Mouse (Mus musculus) right cerebral cortex, postnatal 36 days (tissue): Measurements from ENCODE around the gene Wfdc2.
"Not testable (repeated sequence)": the region's sequence is repeated elsewhere in the genome, so short reads cannot be mapped to it uniquely, and the experiment has no call there.

Experiments used
- DNase-seq, 2 experiments: peaks; one replicate each; pipeline ENCODE4 v3.0.0; 2022; ENCODE audit warnings: low spot score in 2 of 2, mixed read lengths in 1 of 2

Gene Wfdc2

DNA sequence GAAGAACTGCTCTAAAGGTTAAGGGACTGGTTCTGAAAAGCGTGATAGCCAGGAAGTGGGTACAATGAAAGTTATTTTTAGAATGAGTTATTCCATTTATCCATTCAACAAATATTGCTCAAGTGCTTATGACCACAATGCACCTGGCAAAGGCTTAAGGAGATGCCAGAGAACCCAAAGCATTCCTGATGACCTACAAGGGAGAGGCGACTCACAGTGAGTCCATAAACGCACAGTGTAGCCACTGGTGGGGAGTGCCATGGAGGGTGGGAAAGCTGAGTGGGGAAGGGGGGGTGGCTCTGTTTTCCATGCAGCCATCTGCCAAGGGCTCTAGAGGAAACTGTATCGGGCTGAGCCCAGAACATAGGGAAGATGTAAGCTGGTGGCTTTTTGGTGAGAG, 12.9 kb upstream of the Wfdc2 start:
- no peak for DNase-seq

DNA sequence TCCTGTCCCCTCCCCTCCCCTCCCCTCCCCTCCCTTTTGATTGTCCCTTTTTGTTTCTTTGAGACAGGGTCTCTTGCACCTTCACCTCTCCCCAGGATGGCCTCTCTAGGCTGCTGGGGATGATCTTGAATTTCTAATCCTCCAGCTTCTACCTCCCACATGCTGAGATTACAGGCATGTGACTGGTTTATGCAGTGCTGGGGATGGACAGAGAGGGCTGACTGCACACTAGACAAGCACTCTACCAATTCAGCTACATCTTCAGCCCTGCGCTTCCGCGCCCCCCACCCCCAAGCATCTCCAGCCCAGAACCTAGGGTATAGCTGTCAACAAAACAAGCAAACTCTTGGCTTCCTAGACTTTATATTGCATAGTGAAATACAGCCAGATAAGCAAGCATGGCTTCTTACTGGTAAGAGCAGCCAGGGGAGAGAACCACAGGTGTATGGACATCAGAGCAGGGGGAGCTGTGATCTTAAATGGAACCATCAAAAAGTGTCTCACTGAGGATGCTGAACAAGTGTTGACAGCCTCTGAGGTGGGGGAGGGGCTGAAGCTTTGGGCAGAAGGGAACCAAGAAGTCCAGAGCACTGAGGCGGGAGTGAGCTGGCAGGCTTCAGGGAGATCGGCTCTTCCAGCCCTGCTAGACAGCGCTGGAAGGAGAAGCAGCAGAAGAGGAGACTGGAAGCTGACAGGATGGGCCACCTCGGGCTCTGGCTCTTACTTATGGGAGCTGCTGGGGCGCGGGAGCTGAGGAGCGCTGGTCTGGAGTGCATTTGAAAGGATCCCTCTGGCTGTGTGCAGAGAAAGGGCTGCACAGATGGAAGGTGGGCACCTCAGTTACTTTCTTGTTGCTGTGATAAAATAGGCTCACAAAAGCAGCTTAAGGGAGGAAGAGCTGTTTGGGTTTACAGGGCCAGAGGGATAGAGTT, 12.0 kb upstream of the Wfdc2 start:
- peak; percentile 39 to 50 for DNase-seq

DNA sequence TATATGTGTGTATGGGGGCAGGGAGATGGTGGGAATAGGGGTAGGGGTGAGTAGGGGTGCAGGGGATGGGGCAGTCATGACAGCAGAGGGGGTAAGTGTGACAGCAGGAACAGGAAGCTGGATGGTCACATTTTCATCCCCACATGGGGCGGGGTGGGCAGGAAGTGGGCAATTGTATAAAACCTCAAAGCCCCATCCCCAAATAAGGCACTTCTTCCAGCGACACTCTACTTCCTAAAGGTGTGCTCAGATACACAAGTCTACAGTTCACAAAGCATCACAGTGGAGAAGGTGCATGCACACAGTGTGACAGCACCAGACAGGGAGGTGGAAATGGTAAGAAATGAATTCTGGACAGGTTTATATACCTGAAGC, 11.3 kb upstream of the Wfdc2 start:
- DNase-seq = no peak

DNA sequence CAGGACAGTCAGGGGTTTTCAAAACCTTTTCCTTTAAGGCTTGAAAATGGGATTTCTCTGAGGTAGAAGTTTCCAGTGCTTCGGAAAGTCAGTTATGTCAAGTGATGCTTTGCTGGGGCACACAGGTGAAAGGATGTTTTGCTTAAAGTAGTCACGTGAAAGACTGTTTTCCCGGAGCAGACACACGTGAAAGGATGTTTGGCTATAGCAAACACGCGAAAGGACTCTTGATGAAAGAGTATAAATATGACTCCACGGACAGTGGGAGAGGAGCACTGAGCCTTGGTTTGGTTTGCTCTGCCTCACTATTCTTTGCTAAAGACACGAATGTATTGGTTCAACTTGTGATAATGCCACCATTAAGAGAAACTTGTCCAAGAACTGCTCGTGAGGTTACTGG, 10.7 kb upstream of the Wfdc2 start:
- DNase-seq = no peak

DNA sequence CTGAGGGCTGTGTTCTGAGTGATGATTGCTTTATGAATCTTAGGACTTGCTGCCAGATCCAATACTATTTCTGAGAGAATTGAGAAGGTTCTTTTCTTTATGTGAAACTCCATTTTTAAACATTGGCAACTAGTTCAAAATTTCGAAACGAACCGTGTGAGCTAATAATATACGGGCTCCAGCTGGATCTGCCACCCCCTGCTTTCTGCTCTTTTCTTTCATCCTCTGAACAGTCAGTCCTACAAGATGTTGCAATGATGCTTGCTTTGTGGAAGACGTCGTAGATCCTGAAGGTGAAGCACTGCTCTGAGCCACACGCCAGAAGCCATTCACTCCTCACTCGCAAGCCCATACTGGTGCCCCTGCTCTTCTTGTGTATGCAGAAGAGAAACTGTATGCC, 3.8 kb upstream of the Wfdc2 start:
- DNase-seq = peak; percentile 52 to 70

DNA sequence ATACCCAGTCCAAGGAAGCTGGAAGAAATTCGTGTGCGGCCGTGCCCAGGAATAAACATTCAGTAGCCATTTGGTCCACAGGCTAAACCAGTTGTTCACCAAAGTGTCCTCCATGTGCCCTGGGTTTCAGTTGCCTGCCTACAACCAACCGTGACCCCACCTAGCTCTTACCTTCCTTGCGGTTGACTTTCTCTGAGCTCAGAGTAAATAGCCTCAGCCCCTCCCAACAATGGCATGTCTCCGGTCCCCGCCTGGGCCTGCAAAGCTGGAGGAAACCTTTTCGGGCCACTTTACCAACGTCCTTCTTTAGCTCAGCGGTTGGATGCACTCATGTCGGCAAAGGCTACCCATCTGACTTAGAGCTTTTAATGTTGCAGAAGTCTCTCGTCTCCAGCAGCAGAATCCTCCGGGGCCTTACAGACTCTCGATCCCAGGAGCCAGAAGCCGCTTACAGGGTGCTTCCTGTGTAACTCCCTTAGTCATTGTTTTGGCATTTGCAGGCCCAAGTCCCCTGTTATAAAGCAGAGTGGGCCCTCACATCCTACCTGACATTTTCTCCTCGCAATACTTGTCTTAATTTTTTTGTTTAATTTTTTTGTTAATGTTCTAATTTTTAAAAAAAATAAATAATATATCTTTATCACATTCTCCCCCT, 3.1 kb upstream of the Wfdc2 start:
- DNase-seq = no peak

DNA sequence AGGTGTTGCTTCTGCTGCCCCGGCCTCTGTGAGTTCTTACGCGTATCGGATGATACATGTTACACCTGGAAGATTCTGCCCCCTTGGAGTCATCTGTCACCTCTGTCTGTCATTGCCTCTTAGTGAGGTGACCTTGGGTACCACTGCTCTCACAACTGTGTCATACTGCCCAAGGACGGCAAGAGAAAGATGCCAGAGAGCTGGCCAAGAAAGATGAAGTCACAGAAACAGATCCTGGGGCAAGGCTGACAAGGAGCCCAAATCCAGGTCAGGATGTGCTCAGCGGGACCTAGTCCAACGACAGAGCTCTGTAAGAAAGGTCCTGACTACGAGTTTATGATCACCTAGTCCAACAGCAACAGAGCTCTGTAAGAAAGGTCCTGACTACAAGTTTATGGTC, 2.1 kb upstream of the Wfdc2 start:
- DNase-seq = no peak

DNA sequence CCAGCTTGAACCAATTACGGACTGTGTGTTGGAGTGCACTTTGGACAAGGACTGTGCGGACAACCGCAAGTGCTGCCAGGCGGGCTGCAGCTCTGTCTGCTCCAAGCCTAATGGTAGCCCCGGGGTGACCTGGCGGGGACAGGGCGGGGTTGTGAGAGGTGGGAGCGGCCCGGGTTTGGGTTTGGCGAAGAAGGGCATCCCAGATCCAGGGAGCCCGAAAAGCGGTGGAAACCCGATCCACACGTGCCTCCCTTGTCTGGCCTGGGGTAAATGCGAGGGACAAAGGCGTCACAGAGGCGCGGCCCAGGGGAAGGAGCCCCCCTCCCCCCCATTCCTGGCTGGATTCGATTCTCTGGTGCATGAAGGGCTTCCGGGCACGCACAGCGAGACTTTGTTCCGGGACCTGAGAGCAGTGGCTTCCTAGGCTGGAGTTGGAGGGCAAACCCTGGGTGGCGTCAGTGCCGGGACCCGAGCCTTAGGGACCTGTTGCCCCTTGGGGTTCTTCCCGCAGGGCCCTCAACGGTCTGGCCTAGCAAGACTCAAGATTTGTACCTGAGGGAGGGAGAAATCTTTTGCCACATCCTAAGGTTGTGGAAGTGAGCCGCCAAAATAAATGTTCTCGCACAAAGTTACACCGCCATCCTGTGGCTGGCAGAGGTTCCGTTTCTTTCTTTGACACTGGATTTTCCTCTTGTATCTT, 1.3 kb downstream of the Wfdc2 start:
- DNase-seq = peak in 1 of 2 experiments; percentile 25

DNA sequence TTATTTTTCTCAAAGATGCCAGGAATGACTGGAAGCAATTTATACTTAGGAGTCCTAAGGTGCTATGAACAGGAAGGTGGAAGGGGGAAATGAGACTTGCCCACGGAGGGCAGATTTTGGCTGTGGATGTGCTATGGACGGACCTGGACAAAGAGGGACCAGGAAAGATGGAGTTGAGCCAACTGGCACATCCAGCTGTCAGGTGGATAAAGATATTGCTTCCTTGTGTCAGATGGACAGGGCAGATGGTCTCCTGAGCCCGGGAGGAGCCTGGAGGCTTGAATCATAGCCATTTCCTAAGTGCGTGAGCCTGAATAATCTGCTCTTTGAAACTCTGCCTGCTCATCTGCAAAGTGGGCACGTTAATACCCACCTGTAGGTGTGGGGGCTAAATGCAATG, 2.1 kb downstream of the Wfdc2 start:
- DNase-seq = no peak

DNA sequence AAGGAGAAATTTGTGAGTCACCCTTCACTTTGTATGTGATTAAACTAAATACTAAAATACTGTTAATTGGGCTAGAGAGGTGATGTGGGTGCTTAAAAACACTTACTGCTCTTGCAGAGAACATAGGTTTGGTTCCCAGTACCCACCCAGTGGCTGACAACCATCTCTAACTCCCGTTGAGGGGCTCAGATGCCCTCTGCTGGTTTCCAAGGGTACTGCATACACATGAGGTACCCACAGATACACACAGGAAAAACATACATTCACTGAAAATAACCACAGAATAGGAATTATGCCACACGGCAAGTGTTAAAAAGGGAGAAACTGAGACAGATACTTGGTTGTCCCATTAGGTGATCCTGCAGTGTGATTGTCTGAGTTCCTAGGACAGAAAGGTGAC, 4.8 kb downstream of the Wfdc2 start:
- DNase-seq = no peak

DNA sequence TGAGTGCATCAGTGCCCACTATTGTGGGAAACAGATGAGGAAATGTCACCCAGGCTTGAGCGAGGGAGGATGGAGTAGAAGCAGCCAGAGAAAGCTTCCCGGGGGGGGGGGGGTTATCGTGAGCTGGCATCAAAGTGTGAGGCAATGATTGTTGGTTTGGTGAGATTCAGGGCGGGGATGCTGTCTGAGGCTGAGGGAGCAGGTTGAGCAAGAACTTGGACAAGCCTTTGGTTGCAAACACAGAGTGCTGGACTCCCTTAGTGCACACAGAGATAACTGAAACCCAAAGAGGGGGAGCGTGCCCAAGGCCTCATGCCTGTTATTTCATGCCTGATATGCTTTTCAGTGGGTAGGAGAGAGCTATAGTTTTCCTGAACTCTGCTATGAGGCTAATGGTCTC, 5.2 kb downstream of the Wfdc2 start:
- DNase-seq = no peak

DNA sequence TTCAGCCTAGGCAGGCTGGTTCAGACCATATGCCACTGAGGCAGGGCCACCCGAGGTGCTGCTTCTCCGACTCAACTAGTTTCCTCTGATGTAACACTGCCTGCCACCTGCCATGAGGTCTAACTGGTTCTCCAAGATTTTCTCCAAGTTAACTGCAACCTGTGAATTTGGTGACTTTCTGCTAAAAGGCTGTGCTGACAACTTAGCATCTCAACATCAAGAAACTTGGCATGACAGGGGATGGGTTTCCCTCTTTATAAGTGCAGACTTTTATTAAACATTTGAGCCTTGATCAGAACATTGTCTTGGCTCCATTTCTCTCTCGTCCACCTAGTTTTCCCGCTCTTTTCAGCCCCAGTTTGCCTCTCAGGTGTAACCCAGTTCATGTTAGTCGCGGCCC, 11.1 kb downstream of the Wfdc2 start, which contains the start of gene Spint3:
TSS of gene Spint3 (minus strand) at position 101 of the 400 bp plus-strand sequence.
- not testable (repeated sequence) for DNase-seq

DNA sequence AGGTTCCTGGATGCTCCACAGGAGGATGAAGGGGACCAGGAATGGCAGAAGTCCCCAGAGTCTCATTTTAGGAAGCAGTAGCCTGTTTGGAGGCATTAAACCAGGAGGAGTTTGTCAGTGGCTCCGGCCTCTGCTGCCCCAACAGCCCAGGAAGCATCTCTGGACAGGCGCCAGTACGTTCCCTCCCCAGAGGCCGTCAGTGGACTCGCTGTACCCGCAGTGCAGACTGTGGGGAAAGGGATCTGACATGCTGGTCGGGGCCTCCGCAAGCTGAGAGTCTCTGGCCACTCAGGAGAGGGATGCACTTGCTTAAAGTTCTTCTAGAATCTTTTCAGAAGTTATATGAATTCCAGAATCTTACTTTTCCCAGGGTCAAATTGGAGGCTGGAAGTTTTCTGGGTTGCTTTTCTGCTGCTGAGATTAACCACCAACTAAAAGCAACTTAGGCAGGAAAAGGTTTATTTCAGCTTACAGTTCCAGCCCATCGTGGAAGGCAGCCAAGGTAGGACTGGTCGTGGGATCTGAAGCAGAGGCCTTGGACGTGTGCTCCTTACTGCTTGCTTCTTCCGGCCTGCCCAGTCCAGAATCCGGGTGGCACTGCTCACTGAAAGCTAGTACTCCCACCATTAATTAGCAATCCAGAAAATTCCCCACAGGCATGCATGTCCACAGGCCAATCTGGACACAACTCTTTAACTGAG, 23.0 kb downstream of the Wfdc2 start, which contains the start of gene Wfdc6a:
TSS of gene Wfdc6a (minus strand) at position 423 of the 701 bp plus-strand sequence.
- not testable (repeated sequence) for DNase-seq

DNA sequence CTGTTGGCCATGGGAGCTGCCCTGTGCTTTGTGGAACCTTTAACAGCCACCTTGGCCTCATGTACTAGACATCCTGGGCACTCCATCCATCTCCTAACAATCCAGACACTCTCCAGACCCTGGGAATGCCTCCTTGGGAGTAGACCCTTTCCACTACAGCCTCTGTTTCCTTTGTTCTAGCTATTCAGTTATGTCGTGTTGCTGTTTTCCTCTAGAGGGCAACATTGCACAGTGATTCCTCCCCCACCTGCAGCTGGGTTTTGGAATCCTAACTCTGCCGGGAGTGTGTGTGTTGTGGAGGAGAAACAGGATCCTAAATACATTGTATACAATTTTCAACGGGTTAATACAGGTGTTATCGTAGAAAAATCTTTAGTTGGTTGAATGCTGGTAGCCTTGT, 29.8 kb downstream of the Wfdc2 start:
- DNase-seq = no peak

DNA sequence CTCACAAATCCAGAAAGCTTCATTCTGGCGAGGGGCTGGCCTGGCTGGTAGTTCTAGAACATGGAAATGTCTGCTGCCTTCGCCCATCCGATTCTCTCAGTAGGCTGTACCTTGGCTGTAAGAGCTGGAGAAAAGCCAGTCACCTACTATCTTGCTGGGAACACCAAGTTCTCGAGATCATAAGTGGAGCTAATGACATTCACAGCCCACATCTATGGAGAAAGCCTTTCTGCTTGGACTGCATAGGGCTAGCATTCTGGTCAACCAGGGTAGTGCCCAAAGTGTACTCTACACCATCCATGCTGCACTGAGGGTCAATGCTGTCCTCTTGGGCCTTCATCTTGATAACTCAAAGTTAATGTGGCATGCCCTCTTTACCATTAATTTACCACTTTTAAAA, 31.3 kb downstream of the Wfdc2 start, which contains the start of gene Eppin:
TSS of gene Eppin (minus strand) at position 101 of the 400 bp plus-strand sequence.
- DNase-seq = no peak

DNA sequence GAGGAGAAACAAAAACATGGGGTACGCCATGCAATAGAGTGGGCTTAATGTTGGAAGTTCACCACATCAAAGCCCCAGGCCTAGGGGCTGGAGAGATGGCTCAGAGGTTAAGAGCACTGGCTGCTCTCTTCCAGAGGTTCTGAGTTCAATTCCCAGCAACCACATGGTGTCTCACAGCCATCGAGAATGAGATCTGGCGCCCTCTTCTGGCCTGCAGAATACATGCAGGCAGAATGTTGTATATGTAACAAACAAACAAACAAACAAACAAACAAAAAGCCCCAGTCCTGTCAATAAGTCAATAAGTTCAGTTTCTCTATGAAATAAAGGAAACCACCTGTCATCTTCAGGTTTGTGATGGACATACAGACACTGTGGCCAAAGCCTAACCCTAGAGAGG, 38.0 kb downstream of the Wfdc2 start:
- DNase-seq = no peak

DNA sequence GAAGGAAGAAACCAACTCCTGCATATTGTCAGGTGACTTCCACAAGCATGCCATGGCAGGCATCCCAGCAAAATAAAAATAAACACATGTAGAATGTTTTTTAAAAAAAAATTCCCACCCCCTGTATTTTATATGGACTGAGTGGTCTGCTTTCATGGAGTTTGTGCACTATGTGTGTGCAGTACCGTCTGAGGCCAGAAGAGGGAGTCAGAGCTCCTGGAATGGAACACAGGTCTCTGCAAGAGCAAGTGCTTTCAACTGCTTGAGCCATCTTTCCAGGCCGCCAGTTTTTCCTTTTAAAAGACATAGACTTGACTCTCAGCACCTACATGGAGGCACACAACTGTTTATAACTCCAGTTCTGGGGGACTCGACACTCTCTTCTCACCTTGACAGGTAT, 41.3 kb downstream of the Wfdc2 start:
- DNase-seq = no peak

DNA sequence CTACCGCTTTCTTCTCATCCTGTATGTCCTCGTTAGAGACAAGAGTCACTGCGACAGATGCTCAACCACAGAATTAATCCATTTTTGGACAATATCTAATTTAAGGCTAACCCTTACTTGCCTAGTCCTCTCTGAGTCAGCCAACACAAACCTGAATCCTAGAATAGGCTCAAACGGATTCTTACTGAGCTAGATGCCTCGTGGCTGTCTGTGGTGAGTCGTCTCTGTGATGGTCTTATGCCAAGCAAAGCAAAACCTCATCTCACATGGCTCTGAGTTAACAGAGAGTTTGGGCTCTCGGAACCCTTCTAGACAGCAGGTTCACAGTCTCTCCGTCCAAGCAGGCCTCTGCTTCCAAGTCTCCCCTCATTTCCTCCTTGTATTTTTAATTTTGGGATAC, 42.2 kb downstream of the Wfdc2 start:
- DNase-seq = no peak

DNA sequence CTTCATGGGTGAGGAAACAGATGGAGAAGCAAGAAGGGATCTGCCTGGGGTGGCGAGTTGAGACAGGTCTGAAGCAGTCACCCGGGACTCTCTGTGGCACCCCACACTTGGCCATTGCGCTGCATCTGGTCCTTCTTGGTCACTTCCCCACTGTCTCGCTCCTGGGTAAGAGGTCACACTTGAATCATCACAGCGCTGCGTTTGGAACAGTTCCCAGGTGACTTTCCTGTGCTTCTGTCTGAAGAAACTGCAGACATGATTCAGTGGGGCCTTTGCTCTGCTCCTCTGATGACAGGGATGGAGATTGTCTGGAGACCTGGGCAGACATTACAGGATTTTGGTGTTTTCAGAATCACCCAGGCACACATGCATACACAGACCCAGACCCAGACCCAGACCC, 46.6 kb downstream of the Wfdc2 start:
- DNase-seq = no peak

DNA sequence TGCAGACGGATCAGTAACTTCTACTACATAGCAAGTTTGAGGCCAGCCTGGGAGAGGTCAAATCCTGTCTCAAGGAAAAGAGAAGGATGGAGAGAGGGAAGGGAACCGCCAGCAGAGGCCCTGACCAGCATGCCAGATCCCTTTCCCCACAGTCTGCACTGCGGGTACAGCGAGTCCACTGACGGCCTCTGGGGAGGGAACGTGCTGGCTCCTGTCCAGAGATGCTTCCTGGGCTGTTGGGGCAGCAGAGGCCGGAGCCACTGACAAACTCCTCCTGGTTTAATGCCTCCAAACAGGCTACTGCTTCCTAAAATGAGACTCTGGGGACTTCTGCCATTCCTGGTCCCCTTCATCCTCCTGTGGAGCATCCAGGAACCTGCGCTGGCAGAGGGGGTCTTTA, 51.3 kb downstream of the Wfdc2 start, which contains the start of the genes Wfdc6b and Wfdc8:
TSS of gene Wfdc6b (plus strand) at position 52 of the 400 bp plus-strand sequence.
TSS of gene Wfdc8 (minus strand) at position 156 of the 400 bp plus-strand sequence.
- not testable (repeated sequence) for DNase-seq

DNA sequence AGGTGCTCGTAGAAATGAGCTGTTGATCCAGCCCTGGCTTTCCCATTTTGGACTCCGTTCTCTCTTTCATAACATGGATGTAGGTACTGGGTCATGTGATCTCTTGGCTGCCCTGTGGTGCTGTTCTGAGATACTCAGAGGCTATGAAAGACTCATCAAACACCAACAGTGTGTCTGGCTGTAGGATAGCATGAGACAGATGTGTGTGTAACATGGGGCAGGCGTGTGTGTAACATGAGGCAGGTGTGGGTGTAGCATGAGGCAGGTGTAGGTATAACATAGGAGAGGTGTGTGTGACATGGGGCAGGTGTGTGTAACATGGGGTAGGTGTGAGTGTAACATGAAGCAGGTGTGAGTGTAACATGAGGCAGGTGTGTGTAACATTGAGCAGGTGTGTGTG, 53.2 kb downstream of the Wfdc2 start:
- DNase-seq = no peak
